Mouse (Mus musculus) embryonic facial prominence, embryonic 11.5 days (tissue): ENCODE data around the gene Ifnar2. TPM values are rescaled to one million over a fixed set of nuclear protein-coding genes. Genes with fewer than 3 reads are reported as not detected.

Experiments
- ATAC-seq: fragments of 200-750 bp; cut with Nextera tagmentation; replicated peaks from 2 replicates; pipeline ENCODE4 v1.8.0; 2017; ENCODE audit warnings: low read depth; ENCODE audit not compliant: insufficient number of reproducible peaks, low FRiP score, low TSS enrichment
- DNase-seq: peaks from one replicate; pipeline ENCODE4 v3.0.0-alpha.2; 2015; ENCODE audit warnings: low spot score
- H3K27ac ChIP-seq: fragments of 300-500 bp; sonication (generic); replicated peaks from 2 replicates; pipeline ENCODE4 v1.5.1; 2014; ENCODE audit warnings: mild to moderate bottlenecking, low read depth, low read length, control low read depth
- H3K27me3 ChIP-seq: fragments of 300-500 bp; sonication (generic); 2 replicates; pipeline ENCODE4 v1.6.1; 2014; ENCODE audit warnings: mild to moderate bottlenecking, low read length, moderate library complexity, mixed read lengths; ENCODE audit not compliant: control insufficient read depth, insufficient read depth
- H3K36me3 ChIP-seq: fragments of 300-500 bp; sonication (generic); replicated peaks from 2 replicates; pipeline ENCODE4 v1.6.1; 2014; ENCODE audit warnings: low read depth, mild to moderate bottlenecking, low read length, moderate library complexity, mixed read lengths; ENCODE audit not compliant: control insufficient read depth, insufficient read depth
- H3K4me1 ChIP-seq: fragments of 300-500 bp; sonication (generic); 2 replicates; pipeline ENCODE4 v1.6.1; 2014; ENCODE audit warnings: low read length, mixed read lengths; ENCODE audit not compliant: control insufficient read depth, insufficient read depth
- H3K4me2 ChIP-seq: fragments of 300-500 bp; sonication (generic); 2 replicates; pipeline ENCODE4 v1.6.1; 2014; ENCODE audit warnings: low read depth, mild to moderate bottlenecking, control low read depth, low read length, moderate library complexity
- H3K4me3 ChIP-seq: fragments of 300-500 bp; sonication (generic); 2 replicates; pipeline ENCODE4 v1.5.1; 2014; ENCODE audit warnings: low read depth, low read length, control low read depth
- H3K9ac ChIP-seq: fragments of 300-500 bp; sonication (generic); replicated peaks from 2 replicates; pipeline ENCODE4 v1.6.1; 2014; ENCODE audit warnings: mild to moderate bottlenecking, control low read depth, low read length
- H3K9me3 ChIP-seq: fragments of 300-500 bp; sonication (generic); replicated peaks from 2 replicates; pipeline ENCODE4 v1.6.1; 2016; ENCODE audit warnings: mild to moderate bottlenecking, low read length, inconsistent platforms, mixed read lengths; ENCODE audit not compliant: control insufficient read depth
- WGBS: fragments of 180-500 bp; shearing (Covaris S2); extraction: QIAGEN DNeasy Blood & Tissue Kit; methylation state at CpG from one replicate; pipeline ENCODE4 v1.1.7; 2014; 5-methylcytosine and 5-hydroxymethylcytosine counted together
- polyA plus RNA-seq: library from polyadenylated mRNA; unstranded; fragments of >200 nt; fragmentation: Nextera tagmentation; extraction: Ambion mirVana; gene quantifications from 2 replicates; pipeline ENCODE4 v1.2.1, GENCODE M21; 2014

The Ifnar2 gene
- polyA plus RNA-seq, 1 experiment from 2014 or later: 36.3 TPM

DNA sequence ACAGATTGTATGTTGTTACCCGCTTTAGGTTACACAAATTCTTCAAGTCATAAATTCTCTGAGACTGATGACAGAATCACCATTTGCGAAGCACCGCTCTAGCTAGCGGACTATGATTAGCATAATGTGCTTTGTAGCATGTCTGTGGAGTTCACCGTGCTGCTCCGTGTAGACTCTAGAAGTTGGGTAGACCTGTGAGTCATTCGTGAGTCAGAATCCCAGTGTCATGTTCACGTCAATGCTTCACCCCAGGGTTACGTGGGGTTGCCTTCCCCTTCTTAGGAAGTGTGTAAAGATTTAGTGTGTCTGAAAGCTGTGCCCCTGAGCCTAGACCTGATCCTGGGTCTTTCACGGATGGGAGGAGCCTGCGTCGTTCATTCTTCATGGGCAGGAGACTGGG is 25.4 kb downstream of the Ifnar2 start:
- 90% methylated on average over 12 of the region's 12 CpGs for WGBS
- ATAC-seq (no peak), DNase-seq (no peak)
- Histone ChIP-seq H3K4me1 (no peaks in the 10 kb centered on the region), H3K9ac (no peak overlapping the region), H3K4me3 (no peak overlapping the region), H3K36me3 (peaks cover 2% of the 10 kb centered on the region; the same call in 1 of the 2 replicates), H3K9me3 (no peaks in the 10 kb centered on the region), H3K27me3 (no peaks in the 10 kb centered on the region), H3K4me2 (no peak overlapping the region), H3K27ac (no peak overlapping the region)

DNA sequence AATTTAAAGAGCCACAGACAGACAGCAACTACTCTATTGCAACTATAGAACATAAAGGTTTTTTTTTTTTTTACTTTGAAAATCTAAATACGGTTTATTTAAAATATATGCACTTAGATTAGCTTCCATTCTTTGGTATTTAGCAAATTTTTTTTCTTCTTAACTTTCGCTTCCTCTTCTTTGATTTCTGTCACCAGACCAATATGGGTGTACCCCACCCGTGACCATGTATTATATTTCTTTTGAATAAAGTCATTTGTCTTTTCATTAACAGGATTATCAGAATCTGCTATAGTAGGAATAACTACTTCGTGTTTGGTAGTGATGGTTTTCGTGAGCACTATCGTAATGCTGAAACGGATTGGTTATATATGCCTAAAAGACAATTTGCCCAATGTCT is 26.4 kb downstream of the Ifnar2 start:
- Histone ChIP-seq H3K9ac (no peak overlapping the region), H3K36me3 (peaks cover 2% of the 10 kb centered on the region; the same call in 1 of the 2 replicates), H3K27me3 (no peaks in the 10 kb centered on the region), H3K4me1 (no peaks in the 10 kb centered on the region), H3K4me3 (no peak overlapping the region), H3K9me3 (no peaks in the 10 kb centered on the region), H3K4me2 (no peak overlapping the region), H3K27ac (no peak overlapping the region)
- WGBS: 94% methylated on average over 7 of the region's 7 CpGs
- ATAC-seq (no peak), DNase-seq (no peak)

DNA sequence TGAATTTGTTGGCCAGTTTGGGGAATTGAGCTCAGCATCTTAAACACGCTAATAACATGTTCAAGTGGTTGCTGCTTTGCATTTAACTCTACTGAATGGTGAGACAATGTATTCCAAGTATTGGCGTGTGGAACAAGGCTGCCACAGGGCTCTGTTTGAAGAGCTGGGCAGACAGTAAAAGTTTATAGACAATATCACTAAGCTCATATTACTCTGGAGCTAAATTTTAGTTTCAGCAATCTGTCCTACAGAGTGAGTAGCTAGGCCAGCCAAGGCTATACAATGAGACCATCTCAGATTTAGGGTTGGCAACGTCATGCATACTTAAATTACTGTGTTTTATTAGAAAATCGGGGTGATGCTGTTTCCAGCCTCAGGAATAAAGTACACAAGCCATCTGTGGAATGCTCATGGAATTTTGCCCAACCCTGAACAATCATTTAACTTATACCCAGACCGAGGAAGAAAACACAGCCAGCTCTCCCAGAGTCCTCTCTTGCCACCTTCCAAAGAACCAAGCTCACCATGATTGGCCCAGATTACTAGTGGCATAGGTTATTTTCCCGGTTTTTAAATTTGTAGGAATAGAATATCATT is 29.1 kb downstream of the Ifnar2 start:
- no peaks in the 10 kb centered on the region for H3K9me3 ChIP-seq
- no peak overlapping the region for H3K4me2 ChIP-seq
- no peak overlapping the region for H3K9ac ChIP-seq
- H3K27me3 ChIP-seq: no peaks in the 10 kb centered on the region
- H3K27ac ChIP-seq: no peak overlapping the region
- WGBS: 83% methylated on average over 6 of the region's 6 CpGs
- peaks cover 2% of the 10 kb centered on the region; the same call in 1 of the 2 replicates for H3K36me3 ChIP-seq
- no peak for DNase-seq
- H3K4me1 ChIP-seq: no peaks in the 10 kb centered on the region
- ATAC-seq: no peak
- H3K4me3 ChIP-seq: no peak overlapping the region

DNA sequence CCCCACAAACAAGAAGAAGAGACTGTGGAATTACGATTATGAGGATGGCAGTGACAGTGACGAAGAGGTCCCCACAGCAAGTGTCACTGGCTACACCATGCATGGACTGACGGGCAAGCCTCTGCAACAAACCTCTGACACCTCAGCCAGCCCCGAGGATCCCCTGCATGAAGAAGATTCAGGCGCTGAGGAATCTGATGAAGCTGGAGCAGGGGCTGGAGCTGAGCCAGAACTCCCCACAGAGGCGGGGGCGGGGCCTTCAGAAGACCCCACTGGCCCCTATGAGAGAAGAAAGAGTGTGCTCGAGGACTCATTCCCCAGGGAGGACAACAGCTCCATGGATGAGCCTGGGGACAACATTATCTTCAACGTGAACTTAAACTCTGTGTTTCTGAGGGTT is 31.2 kb downstream of the Ifnar2 start:
- Histone ChIP-seq H3K36me3 (no peaks in the 10 kb centered on the region), H3K4me3 (no peak overlapping the region), H3K4me1 (no peaks in the 10 kb centered on the region; the same call in 1 of the 2 replicates), H3K4me2 (no peak overlapping the region), H3K27me3 (no peaks in the 10 kb centered on the region), H3K9ac (no peak overlapping the region), H3K27ac (no peak overlapping the region), H3K9me3 (no peaks in the 10 kb centered on the region)
- WGBS: 86% methylated on average over 9 of the region's 9 CpGs
- ATAC-seq: no peak
- DNase-seq: no peak

DNA sequence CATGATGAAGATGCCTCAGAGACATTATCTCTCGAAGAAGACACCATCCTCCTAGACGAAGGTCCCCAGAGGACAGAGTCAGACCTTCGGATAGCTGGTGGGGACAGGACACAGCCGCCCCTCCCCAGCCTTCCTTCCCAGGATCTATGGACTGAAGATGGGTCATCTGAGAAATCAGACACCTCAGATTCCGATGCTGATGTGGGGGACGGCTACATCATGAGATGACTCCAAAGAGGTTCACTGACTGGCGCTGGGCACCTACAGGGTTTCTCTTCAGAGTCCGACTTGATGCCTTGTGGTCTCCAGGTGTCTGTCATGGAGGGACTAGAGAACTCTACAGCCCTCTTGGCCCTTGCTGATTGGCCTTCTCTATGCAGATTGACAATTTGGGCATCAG is 31.6 kb downstream of the Ifnar2 start:
- ATAC-seq: no peak
- H3K4me2 ChIP-seq: no peak overlapping the region

DNA sequence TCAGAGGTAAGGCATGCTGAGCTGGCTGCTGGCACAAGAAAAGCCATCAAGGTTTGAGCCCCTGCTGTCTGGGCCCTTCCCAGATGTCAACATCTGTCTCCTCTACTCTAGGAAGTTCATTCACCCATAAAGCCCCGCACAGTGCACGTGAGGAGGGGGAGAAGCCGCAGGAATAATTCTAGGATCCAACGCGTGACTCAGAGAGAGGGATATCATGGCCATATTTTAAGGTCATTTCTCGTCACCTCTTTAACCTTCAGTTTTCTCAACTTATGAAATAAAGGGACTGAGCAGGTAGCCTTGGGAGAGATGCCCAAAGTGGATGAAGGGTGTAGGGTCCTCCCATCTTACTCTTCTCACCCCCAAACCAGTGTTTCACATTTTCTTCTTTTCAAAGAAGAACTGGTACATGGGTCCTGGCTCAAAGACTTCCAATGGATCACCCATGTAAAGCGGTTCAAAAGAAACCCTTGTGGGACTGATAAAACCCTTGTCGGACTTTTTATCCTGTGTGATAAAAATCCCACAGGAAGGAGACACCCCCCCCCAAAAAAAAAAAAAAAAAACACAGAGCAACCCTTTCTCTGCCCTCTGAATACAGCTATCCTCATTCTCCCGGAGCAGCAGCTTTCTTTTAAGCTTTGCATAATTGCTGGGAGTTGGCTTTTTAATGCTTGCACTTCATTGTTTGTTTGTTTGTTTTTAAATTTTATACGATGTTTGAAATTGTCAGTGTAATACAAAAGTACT is 32.4 kb downstream of the Ifnar2 start:
- DNase-seq: no peak
- no peaks in the 10 kb centered on the region; the same call in 1 of the 2 replicates for H3K4me1 ChIP-seq
- no peak for ATAC-seq
- no peaks in the 10 kb centered on the region for H3K36me3 ChIP-seq
- 73% methylated on average over 10 of the region's 10 CpGs for WGBS
- no peak overlapping the region for H3K9ac ChIP-seq
- H3K27ac ChIP-seq: no peak overlapping the region
- no peak overlapping the region for H3K4me3 ChIP-seq
- no peaks in the 10 kb centered on the region for H3K9me3 ChIP-seq
- H3K4me2 ChIP-seq: no peak overlapping the region
- no peaks in the 10 kb centered on the region for H3K27me3 ChIP-seq

More for the DNA sequence above, 31.6 kb downstream of the Ifnar2 start:
- H3K4me1 ChIP-seq: no peaks in the 10 kb centered on the region; the same call in 1 of the 2 replicates
- no peak overlapping the region for H3K27ac ChIP-seq
- no peaks in the 10 kb centered on the region for H3K27me3 ChIP-seq
- H3K4me3 ChIP-seq: no peak overlapping the region
- H3K36me3 ChIP-seq: no peaks in the 10 kb centered on the region
- WGBS: 92% methylated on average over 8 of the region's 8 CpGs
- H3K9me3 ChIP-seq: no peaks in the 10 kb centered on the region
- no peak for DNase-seq
- no peak overlapping the region for H3K9ac ChIP-seq

DNA sequence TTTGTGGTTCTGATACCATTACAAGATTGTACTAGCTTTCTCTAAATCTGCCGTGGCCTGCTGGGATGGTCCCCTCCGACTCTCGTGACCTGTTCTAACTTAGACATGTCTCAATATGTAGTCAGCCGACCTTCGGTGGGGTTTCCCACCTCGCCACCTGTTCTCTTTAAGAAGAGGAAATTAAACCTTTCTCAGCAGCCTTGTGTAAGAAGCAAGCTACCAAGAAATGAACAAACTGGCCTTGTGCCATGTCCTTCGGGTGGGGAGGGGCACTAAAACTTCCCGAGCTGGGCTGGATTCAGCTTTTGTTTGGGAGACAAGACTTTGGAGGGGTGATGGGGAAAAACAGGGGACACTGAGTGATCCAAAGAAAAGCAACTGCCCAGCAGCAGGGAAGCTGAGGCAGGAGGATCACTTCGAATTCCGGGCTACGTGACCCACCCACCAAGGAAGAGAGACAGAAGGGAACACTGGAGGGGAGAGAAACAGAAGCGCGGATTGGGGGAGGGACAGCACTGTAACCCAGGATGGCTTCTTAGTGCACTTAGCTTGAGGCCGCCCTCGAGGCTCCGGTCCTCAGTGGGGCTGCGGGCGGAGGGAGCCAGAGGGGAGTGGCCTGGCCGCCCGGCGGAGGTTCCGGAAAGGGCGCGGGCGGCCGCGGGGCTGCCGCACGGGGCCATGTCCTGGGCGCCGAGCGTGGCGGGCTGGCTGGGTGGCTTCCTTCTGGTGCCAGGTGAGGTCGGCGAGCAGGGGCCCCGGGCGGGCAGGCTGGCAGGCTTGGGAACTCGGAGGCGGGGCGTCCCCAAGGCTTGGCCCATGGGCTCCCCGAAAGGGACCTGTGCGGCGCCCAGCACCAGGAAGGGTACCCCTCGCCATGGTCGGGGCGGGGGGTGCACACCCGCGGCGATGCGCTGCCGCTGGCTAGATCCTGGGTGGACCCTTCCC is 33.3 kb downstream of the Ifnar2 start, which contains the start of gene Il10rb:
Gene Il10rb, plus strand, starts transcription at position 525 of the 945 bp plus-strand sequence.
- Histone ChIP-seq H3K9me3 (no peaks in the 10 kb centered on the region), H3K4me3 (peak within 1 kb of the TSS; percentile 65), H3K27ac (no peak within 1 kb of the TSS), H3K4me1 (no peaks in the 10 kb centered on the region; the same call in 1 of the 2 replicates), H3K27me3 (no peaks in the 10 kb centered on the region), H3K9ac (peak within 1 kb of the TSS; percentile 79), H3K36me3 (no peaks in the 10 kb centered on the region), H3K4me2 (peak within 1 kb of the TSS; percentile 98)
- WGBS: 8% methylated on average over 47 of the region's 51 CpGs
- DNase-seq (peak; percentile 66), ATAC-seq (peak; percentile 71)
